Mouse (Mus musculus) embryonic facial prominence, embryonic 11.5 days (tissue): ENCODE results near the gene Atp8b2. TPM values are rescaled to one million over a fixed set of nuclear protein-coding genes. Genes with fewer than 3 reads are reported as not detected.

Experiments used
- ATAC-seq: fragments of 200-750 bp; cut with Nextera tagmentation; replicated peaks from 2 replicates; pipeline ENCODE4 v1.8.0; 2017; ENCODE audit warnings: low read depth; ENCODE audit not compliant: insufficient number of reproducible peaks, low FRiP score, low TSS enrichment
- DNase-seq: peaks from one replicate; pipeline ENCODE4 v3.0.0-alpha.2; 2015; ENCODE audit warnings: low spot score
- H3K27ac ChIP-seq: fragments of 300-500 bp; sonication (generic); replicated peaks from 2 replicates; pipeline ENCODE4 v1.5.1; 2014; ENCODE audit warnings: mild to moderate bottlenecking, low read depth, low read length, control low read depth
- H3K27me3 ChIP-seq: fragments of 300-500 bp; sonication (generic); 2 replicates; pipeline ENCODE4 v1.6.1; 2014; ENCODE audit warnings: mild to moderate bottlenecking, low read length, moderate library complexity, mixed read lengths; ENCODE audit not compliant: control insufficient read depth, insufficient read depth
- H3K36me3 ChIP-seq: fragments of 300-500 bp; sonication (generic); replicated peaks from 2 replicates; pipeline ENCODE4 v1.6.1; 2014; ENCODE audit warnings: low read depth, mild to moderate bottlenecking, low read length, moderate library complexity, mixed read lengths; ENCODE audit not compliant: control insufficient read depth, insufficient read depth
- H3K4me1 ChIP-seq: fragments of 300-500 bp; sonication (generic); 2 replicates; pipeline ENCODE4 v1.6.1; 2014; ENCODE audit warnings: low read length, mixed read lengths; ENCODE audit not compliant: control insufficient read depth, insufficient read depth
- H3K4me2 ChIP-seq: fragments of 300-500 bp; sonication (generic); 2 replicates; pipeline ENCODE4 v1.6.1; 2014; ENCODE audit warnings: low read depth, mild to moderate bottlenecking, control low read depth, low read length, moderate library complexity
- H3K4me3 ChIP-seq: fragments of 300-500 bp; sonication (generic); 2 replicates; pipeline ENCODE4 v1.5.1; 2014; ENCODE audit warnings: low read depth, low read length, control low read depth
- H3K9ac ChIP-seq: fragments of 300-500 bp; sonication (generic); replicated peaks from 2 replicates; pipeline ENCODE4 v1.6.1; 2014; ENCODE audit warnings: mild to moderate bottlenecking, control low read depth, low read length
- H3K9me3 ChIP-seq: fragments of 300-500 bp; sonication (generic); replicated peaks from 2 replicates; pipeline ENCODE4 v1.6.1; 2016; ENCODE audit warnings: mild to moderate bottlenecking, low read length, inconsistent platforms, mixed read lengths; ENCODE audit not compliant: control insufficient read depth
- WGBS: fragments of 180-500 bp; shearing (Covaris S2); extraction: QIAGEN DNeasy Blood & Tissue Kit; methylation state at CpG from one replicate; pipeline ENCODE4 v1.1.7; 2014; 5-methylcytosine and 5-hydroxymethylcytosine counted together
- microRNA-seq: library from miRNA; unstranded; fragments of <30 nt; microRNA quantifications from one replicate; pipeline ENCODE4, GENCODE M21; 2016; ENCODE audit warnings: borderline number of aligned reads
- polyA plus RNA-seq: library from polyadenylated mRNA; unstranded; fragments of >200 nt; fragmentation: Nextera tagmentation; extraction: Ambion mirVana; gene quantifications from 2 replicates; pipeline ENCODE4 v1.2.1, GENCODE M21; 2014

Atp8b2 gene
- polyA plus RNA-seq, 1 experiment from 2014 or later = 10.6 TPM

DNA sequence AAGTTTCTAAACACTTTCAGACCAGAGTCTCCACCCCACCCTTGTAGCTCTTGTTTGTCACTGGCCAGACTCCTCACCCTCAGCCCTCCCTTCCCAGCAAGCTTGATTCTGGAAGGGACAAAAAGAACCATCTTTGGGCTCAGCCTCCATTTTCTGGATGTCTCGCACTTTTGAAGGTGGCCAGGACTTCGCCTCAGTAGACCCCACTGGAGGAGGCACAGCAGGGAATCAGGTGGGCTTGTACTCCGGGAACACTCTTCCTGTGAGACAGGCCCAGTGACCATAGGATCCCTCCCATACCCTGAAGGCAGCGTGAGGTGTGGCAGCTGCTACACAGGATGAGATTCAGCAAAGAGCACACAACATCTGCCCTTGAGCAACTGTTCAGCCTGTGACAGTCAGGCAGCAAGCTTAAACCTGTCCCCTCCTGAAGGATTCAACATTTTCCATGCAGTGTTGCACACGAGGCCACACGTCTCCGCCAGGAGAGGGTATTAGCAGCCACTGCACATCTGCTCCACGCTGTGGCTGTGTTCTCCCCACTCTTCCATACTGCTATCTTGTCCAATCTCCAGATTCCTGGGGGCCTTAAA lies 66.0 kb downstream of the Atp8b2 start:
- Histone ChIP-seq H3K9me3 (no peaks in the 10 kb centered on the region), H3K4me2 (no peak overlapping the region), H3K27me3 (no peaks in the 10 kb centered on the region), H3K4me1 (0 out of 2 replicates have a peak, but pooled peaks cover 2% of the 10 kb centered on the region), H3K36me3 (no peaks in the 10 kb centered on the region), H3K27ac (no peak overlapping the region), H3K4me3 (no peak overlapping the region), H3K9ac (no peak overlapping the region)
- no peak for DNase-seq
- 65% methylated on average over 8 of the region's 8 CpGs for WGBS
- ATAC-seq = no peak

DNA sequence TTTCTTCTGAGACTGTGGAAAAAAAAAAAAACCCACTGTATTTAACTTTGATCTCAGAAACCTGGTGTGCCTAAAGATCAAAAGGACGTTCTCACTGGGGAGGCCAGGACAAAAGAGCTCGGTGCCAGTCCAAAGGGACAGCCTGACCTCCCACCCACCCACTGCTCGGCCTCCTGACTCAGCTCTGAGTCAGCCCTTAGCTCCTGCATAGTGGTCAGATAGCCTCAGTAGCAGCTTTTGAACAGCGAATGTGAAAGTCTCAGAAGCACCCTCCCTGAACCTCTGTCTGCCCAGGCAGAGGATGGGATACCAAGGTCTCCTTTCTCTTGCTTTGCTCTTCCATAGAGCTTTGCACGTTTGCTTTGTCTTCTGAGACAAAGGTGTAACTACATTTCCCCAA lies 66.7 kb downstream of the Atp8b2 start:
- Histone ChIP-seq H3K36me3 (no peaks in the 10 kb centered on the region), H3K4me3 (no peak overlapping the region), H3K9me3 (no peaks in the 10 kb centered on the region), H3K27ac (no peak overlapping the region), H3K27me3 (no peaks in the 10 kb centered on the region), H3K4me1 (0 out of 2 replicates have a peak, but pooled peaks cover 2% of the 10 kb centered on the region), H3K9ac (no peak overlapping the region), H3K4me2 (no peak overlapping the region)
- WGBS = 33% methylated on average over 5 of the region's 5 CpGs
- ATAC-seq = no peak
- no peak for DNase-seq

DNA sequence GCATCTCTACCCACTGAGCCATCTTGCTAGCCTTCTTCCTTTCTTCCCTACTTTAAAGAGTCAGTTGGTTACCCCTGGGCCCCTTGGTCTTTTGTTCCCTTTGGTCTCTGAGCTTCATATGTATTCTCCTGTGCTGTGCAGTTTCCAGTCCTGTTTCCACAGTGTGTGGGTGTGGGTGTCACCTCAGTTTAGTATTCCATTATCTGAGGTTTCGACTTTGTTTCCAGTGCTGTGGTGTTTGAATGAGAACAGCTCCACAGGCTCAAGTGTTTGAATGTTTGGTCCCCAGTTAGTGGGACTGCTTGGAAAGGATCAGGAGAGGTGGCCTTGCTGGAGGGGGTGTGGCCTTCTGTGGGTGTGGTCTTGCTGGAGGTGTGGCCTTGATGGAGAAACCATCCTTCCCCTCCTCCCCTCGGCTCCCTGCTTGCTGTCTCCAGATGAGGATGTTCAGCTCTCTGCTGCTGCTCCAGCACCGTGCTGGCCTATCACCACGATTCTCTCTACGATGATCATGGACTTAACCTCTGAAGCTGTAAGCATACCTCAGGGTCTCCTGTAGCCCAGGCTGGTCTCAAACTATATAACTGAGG lies 70.7 kb downstream of the Atp8b2 start:
- H3K36me3 ChIP-seq = no peaks in the 10 kb centered on the region
- no peak for DNase-seq
- no peak for ATAC-seq

DNA sequence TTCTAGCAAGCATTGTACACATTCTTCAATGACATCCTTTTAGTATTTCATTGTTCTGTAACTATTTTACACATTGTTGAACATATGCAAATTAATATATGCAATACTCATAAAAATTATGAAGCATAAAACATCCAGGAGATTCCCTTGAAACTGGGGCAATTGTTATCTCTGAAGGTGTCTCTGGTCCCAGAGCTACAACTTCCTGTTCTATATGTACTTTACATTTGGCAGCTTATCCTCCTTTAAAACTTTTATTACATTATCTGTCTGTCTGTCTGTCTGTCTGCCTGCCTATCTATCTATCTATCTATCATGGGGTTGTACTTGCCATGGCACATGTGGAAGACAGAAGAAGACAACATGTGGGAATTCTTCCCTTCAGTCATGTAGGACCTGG lies 71.6 kb downstream of the Atp8b2 start:
- H3K36me3 ChIP-seq = no peaks in the 10 kb centered on the region
- H3K27me3 ChIP-seq = no peaks in the 10 kb centered on the region
- H3K9ac ChIP-seq = no peak overlapping the region
- H3K4me1 ChIP-seq = no peaks in the 10 kb centered on the region
- no peak for ATAC-seq
- H3K9me3 ChIP-seq = no peaks in the 10 kb centered on the region
- no peak overlapping the region for H3K4me3 ChIP-seq
- no peak for DNase-seq
- H3K4me2 ChIP-seq = no peak overlapping the region
- no peak overlapping the region for H3K27ac ChIP-seq

More for the DNA sequence above, 70.7 kb downstream of the Atp8b2 start:
- H3K27ac ChIP-seq = no peak overlapping the region
- H3K4me3 ChIP-seq = no peak overlapping the region
- no peaks in the 10 kb centered on the region for H3K4me1 ChIP-seq
- 81% methylated on average over 5 of the region's 5 CpGs for WGBS
- H3K4me2 ChIP-seq = no peak overlapping the region
- no peak overlapping the region for H3K9ac ChIP-seq
- no peaks in the 10 kb centered on the region for H3K9me3 ChIP-seq
- no peaks in the 10 kb centered on the region for H3K27me3 ChIP-seq

DNA sequence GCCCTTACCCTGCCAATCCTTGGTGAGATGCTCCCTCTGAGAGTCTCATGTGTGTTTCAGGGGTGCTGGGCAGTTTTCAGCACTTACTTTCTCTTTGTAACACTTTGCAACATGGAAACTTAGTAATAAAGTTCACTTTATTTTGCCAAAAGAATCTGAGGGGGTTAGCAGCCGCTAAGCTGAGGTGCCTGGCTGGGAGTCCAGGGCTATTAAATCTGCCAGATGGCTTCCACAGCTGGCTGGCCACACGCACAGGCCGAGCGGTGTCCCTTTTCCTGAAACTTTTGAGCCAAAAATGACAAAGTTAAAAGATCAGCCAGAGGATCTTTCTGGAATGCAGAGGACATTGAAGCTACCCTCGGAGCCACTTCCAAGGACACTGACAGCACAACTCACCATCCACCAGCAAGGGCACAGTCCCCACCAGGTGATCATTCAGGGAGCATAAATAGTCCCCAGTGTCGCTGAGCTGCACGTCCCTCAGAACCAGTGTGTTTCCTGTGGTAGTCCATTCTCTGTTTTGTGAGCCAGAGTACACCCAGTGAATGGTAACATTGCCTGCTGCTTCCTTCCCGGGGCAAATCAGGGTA lies 73.4 kb downstream of the Atp8b2 start:
- no peak overlapping the region for H3K4me2 ChIP-seq

More for the DNA sequence above, 73.4 kb downstream of the Atp8b2 start:
- H3K27me3 ChIP-seq = no peaks in the 10 kb centered on the region
- H3K4me1 ChIP-seq = no peaks in the 10 kb centered on the region
- DNase-seq (no peak), ATAC-seq (no peak)
- H3K27ac ChIP-seq = no peak overlapping the region
- 77% methylated on average over 8 of the region's 8 CpGs for WGBS
- H3K9ac ChIP-seq = no peak overlapping the region
- H3K9me3 ChIP-seq = no peaks in the 10 kb centered on the region
- no peaks in the 10 kb centered on the region for H3K36me3 ChIP-seq
- no peak overlapping the region for H3K4me3 ChIP-seq

Small RNA genes lying within 50 kb of the gene (microRNA-seq; reads per million reads assigned to microRNA genes)
- 1.4 reads per million for gene Mir7669

Other genes with a start within 250 kb of the Atp8b2 start
- gene Adar, start 248.5 kb downstream of the Atp8b2 start, polyA plus RNA-seq = 14.9 and 15.1 TPM in 2 replicates
- 2.9 and 3.7 TPM in 2 replicates for gene Chrnb2, start 198.9 kb downstream of the Atp8b2 start, polyA plus RNA-seq
- 21.7 and 24.0 TPM in 2 replicates for gene Ube2q1, start 189.9 kb downstream of the Atp8b2 start, polyA plus RNA-seq
- 2.7 and 3.2 TPM in 2 replicates for gene She, start 132.1 kb downstream of the Atp8b2 start, polyA plus RNA-seq
- gene Il6ra, start 50.3 kb downstream of the Atp8b2 start, polyA plus RNA-seq = 0.15 and 0.21 TPM in 2 replicates
- 201 and 207 TPM in 2 replicates for gene Hax1, start 35.3 kb upstream of the Atp8b2 start, polyA plus RNA-seq
- gene 4933434E20Rik, start 88.1 kb upstream of the Atp8b2 start, polyA plus RNA-seq = 171 and 176 TPM in 2 replicates
- 221 and 227 TPM in 2 replicates for gene Ubap2l, start 89.1 kb upstream of the Atp8b2 start, polyA plus RNA-seq
- gene Tpm3, start 109.1 kb upstream of the Atp8b2 start, polyA plus RNA-seq = 551 and 574 TPM in 2 replicates
- gene Nup210l, start 140.6 kb upstream of the Atp8b2 start, polyA plus RNA-seq = 0.42 and 0.45 TPM in 2 replicates